Mouse (Mus musculus) limb, embryonic 10.5 days (tissue): ENCODE data around the gene Maz. TPM values are rescaled to one million over a fixed set of nuclear protein-coding genes. Genes with fewer than 3 reads are reported as not detected.

Source experiments
- DNase-seq: peaks from one replicate; pipeline ENCODE4 v3.0.0-alpha.2; 2017; ENCODE audit warnings: low spot score
- H3K27ac ChIP-seq: fragments of 300-500 bp; sonication (generic); 2 replicates; pipeline ENCODE4 v1.5.1; 2016; ENCODE audit warnings: mild to moderate bottlenecking
- H3K27me3 ChIP-seq: fragments of 300-500 bp; sonication (generic); 2 replicates; pipeline ENCODE4 v1.6.1; 2016; ENCODE audit warnings: low read depth, mild to moderate bottlenecking; ENCODE audit not compliant: poor library complexity, severe bottlenecking
- H3K36me3 ChIP-seq: fragments of 300-500 bp; sonication (generic); 2 replicates; pipeline ENCODE4 v1.6.1; 2016; ENCODE audit warnings: mild to moderate bottlenecking, moderate library complexity
- H3K4me1 ChIP-seq: fragments of 300-500 bp; sonication (generic); 2 replicates; pipeline ENCODE4 v1.6.1; 2016
- H3K4me3 ChIP-seq: fragments of 300-500 bp; sonication (generic); 2 replicates; pipeline ENCODE4 v1.5.1; 2016; ENCODE audit warnings: mild to moderate bottlenecking, moderate library complexity
- H3K9me3 ChIP-seq: fragments of 300-500 bp; sonication (generic); replicated peaks from 2 replicates; pipeline ENCODE4 v1.6.1; 2016; ENCODE audit warnings: mild to moderate bottlenecking
- WGBS: fragments of 180-500 bp; shearing (Covaris S2); methylation state at CpG from one replicate; pipeline ENCODE4 v1.1.7; 2016; 5-methylcytosine and 5-hydroxymethylcytosine counted together
- polyA plus RNA-seq: library from polyadenylated mRNA; unstranded; fragments of >200 nt; fragmentation: Nextera tagmentation; extraction: Ambion mirVana; gene quantifications from 2 replicates; pipeline ENCODE4 v1.2.1, GENCODE M21; 2016

Gene Maz
- polyA plus RNA-seq, 1 experiment from 2014 or later: 88.1 TPM

- H3K4me1 ChIP-seq: peaks cover 24% of the 10 kb centered on the region
- DNase-seq: no peak
- no peaks in the 10 kb centered on the region for H3K27me3 ChIP-seq
- 68% methylated on average over 2 of the region's 2 CpGs for WGBS
- no peak overlapping the region for H3K4me3 ChIP-seq
- H3K36me3 ChIP-seq: peaks cover 48% of the 10 kb centered on the region
- no peaks in the 10 kb centered on the region for H3K9me3 ChIP-seq
- no peak overlapping the region for H3K27ac ChIP-seq
Observed at GRCm38 (mm10) chr7:127011717-127012116, 15.1 kb downstream of the Maz start.

- no peak overlapping the region for H3K27ac ChIP-seq
- no peaks in the 10 kb centered on the region for H3K9me3 ChIP-seq
- peaks cover 22% of the 10 kb centered on the region for H3K4me1 ChIP-seq
- DNase-seq: no peak
- 90% methylated on average over 2 of the region's 2 CpGs for WGBS
- H3K4me3 ChIP-seq: no peak overlapping the region
- H3K27me3 ChIP-seq: no peaks in the 10 kb centered on the region
- peaks cover 48% of the 10 kb centered on the region for H3K36me3 ChIP-seq
Observed at GRCm38 (mm10) chr7:127011051-127011450, 15.8 kb downstream of the Maz start.

GRCm38 (mm10) chr7:127009307-127010085 lies 17.3 kb downstream of the Maz start:
- Histone ChIP-seq H3K27ac (0 out of 2 replicates have a peak overlapping the region, but pooled peaks have one; percentile 64), H3K4me3 (no peak overlapping the region), H3K27me3 (no peaks in the 10 kb centered on the region), H3K4me1 (peaks cover 7% of the 10 kb centered on the region), H3K9me3 (no peaks in the 10 kb centered on the region), H3K36me3 (peaks cover 34% of the 10 kb centered on the region)
- 88% methylated on average over 17 of the region's 17 CpGs for WGBS
- DNase-seq: no peak

GRCm38 (mm10) chr7:127008239-127009019 lies 18.4 kb downstream of the Maz start:
- Histone ChIP-seq H3K27me3 (no peaks in the 10 kb centered on the region), H3K4me3 (0 out of 2 replicates have a peak overlapping the region, but pooled peaks have one; percentile 1), H3K27ac (peak overlapping the region; percentile 64), H3K4me1 (no peaks in the 10 kb centered on the region; the same call in 1 of the 2 replicates), H3K36me3 (peaks cover 23% of the 10 kb centered on the region), H3K9me3 (no peaks in the 10 kb centered on the region)
- WGBS: 72% methylated on average over 9 of the region's 9 CpGs
- no peak for DNase-seq

GRCm38 (mm10) chr7:127007313-127008024 lies 19.4 kb downstream of the Maz start:
- no peaks in the 10 kb centered on the region for H3K27me3 ChIP-seq
- no peak overlapping the region for H3K4me3 ChIP-seq
- no peaks in the 10 kb centered on the region for H3K9me3 ChIP-seq
- no peaks in the 10 kb centered on the region; the same call in 1 of the 2 replicates for H3K4me1 ChIP-seq
- H3K27ac ChIP-seq: no peak overlapping the region
- WGBS: 85% methylated on average over 6 of the region's 6 CpGs
- no peak for DNase-seq
- peaks cover 14% of the 10 kb centered on the region for H3K36me3 ChIP-seq

- no peak for DNase-seq
- Histone ChIP-seq H3K9me3 (no peaks in the 10 kb centered on the region), H3K27me3 (no peaks in the 10 kb centered on the region), H3K27ac (no peak overlapping the region), H3K36me3 (no peaks in the 10 kb centered on the region), H3K4me3 (no peak overlapping the region), H3K4me1 (no peaks in the 10 kb centered on the region; the same call in 1 of the 2 replicates)
- WGBS: 91% methylated on average over 4 of the region's 4 CpGs
Observed at GRCm38 (mm10) chr7:127004122-127004875, 22.5 kb downstream of the Maz start.

DNA sequence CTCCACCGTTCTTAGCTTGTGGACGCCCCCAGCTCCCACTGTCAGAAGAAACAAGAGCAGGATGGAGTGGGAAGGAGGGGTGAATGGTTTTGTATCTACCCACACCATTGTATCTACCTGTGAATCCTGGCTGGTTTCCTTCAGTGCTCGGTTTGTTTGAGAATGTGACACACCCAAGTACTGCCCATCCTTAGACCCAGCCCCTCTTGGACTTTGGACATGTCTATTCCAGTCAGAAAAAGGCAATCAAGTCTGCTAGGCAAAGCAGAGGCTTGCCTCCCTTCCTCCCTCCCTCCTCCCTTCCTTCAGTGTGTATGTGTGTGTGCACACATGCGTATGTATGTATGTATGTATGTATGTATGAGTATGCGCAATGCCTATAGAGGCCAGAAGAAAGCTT lies 23.2 kb downstream of the Maz start:
- no peak for DNase-seq
- H3K27ac ChIP-seq: no peak overlapping the region
- no peaks in the 10 kb centered on the region for H3K36me3 ChIP-seq
- H3K9me3 ChIP-seq: no peaks in the 10 kb centered on the region
- no peaks in the 10 kb centered on the region for H3K27me3 ChIP-seq
- whole genome bisulfite sequencing: 88% methylated on average over 5 of the region's 5 CpGs
- no peak overlapping the region for H3K4me3 ChIP-seq
- H3K4me1 ChIP-seq: no peaks in the 10 kb centered on the region; the same call in 1 of the 2 replicates

DNA sequence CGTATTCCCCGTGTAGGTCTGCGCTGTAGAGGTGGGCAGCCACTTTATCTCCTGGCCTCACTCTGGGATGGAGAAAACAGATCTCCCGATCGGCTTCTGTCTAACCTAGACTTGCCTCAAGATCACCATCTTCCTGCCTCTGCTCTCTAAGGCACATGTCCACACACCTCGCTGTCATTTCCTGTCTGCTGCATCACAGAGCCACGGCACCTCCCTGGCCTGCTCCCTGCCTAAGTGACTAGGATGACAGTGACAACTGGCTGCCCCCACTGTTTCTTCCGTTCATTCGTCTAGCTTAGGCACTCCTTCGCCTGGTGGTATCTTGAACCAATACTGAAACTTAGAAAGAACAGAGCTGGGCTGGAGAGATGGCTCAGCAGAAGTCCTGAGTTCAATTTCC lies 27.3 kb downstream of the Maz start:
- no peaks in the 10 kb centered on the region for H3K4me1 ChIP-seq
- no peak for DNase-seq
- WGBS: 77% methylated on average over 10 of the region's 10 CpGs
- H3K27me3 ChIP-seq: no peaks in the 10 kb centered on the region
- no peak overlapping the region for H3K27ac ChIP-seq
- no peak overlapping the region for H3K4me3 ChIP-seq
- H3K36me3 ChIP-seq: no peaks in the 10 kb centered on the region
- H3K9me3 ChIP-seq: no peaks in the 10 kb centered on the region

- no peaks in the 10 kb centered on the region for H3K9me3 ChIP-seq
- H3K36me3 ChIP-seq: no peaks in the 10 kb centered on the region
- 88% methylated on average over 4 of the region's 4 CpGs for WGBS
- no peaks in the 10 kb centered on the region for H3K27me3 ChIP-seq
- DNase-seq: no peak
- H3K4me1 ChIP-seq: peaks cover 7% of the 10 kb centered on the region; the same call in 1 of the 2 replicates
- H3K4me3 ChIP-seq: no peak overlapping the region
- no peak overlapping the region for H3K27ac ChIP-seq
Observed at GRCm38 (mm10) chr7:126996449-126996848, 30.4 kb downstream of the Maz start.

DNA sequence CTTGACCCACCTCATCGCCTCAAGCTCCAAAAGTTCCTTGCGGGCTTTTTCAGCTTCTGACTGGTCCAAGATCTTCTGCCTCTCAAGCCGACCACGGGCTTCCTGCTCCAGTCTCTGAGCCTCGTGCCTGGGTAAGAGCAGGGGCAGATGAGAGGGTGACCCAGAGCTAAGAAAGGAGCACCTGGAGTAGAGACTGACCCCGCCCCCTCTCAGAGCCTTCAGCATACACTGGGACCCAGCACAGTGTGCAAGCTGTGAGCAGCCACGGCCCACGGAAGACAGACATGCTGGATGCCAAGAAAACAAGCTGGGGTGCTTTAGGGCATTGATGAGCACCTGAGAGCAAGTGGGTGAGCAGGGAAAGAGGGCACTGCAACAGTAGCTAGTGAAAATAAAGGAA lies 38.0 kb downstream of the Maz start:
- Histone ChIP-seq H3K27ac (no peak overlapping the region), H3K4me3 (no peak overlapping the region), H3K9me3 (no peaks in the 10 kb centered on the region), H3K4me1 (peaks cover 7% of the 10 kb centered on the region; the same call in 1 of the 2 replicates), H3K27me3 (no peaks in the 10 kb centered on the region), H3K36me3 (no peaks in the 10 kb centered on the region)
- DNase-seq: no peak
- WGBS: 79% methylated on average over 8 of the region's 8 CpGs

DNA sequence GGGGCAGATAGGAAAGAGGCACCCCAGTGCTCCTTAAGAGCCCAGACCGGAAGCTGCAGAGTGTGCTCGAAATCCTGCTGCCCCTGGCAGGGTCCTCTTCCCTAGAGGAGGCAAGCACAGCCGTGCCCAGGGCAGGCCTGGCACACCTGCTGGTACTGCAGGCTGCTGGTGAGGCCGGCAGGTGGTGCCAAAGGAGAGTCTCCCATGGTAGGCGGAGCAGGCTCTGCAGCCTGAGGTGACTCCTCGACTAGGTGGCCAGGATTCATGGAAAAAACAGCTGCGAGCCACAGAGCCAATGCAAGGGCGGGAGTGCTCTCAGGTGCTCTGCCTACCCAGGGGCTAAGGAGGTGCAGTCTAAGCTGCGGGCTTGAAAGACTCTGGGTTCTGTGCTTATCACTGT lies 40.5 kb downstream of the Maz start:
- Histone ChIP-seq H3K4me1 (no peaks in the 10 kb centered on the region), H3K4me3 (no peak overlapping the region), H3K27me3 (no peaks in the 10 kb centered on the region), H3K27ac (no peak overlapping the region), H3K9me3 (no peaks in the 10 kb centered on the region), H3K36me3 (peaks cover 6% of the 10 kb centered on the region)
- peak; percentile 38 for DNase-seq
- WGBS: 52% methylated on average over 9 of the region's 9 CpGs
